Mouse (Mus musculus): ENCODE measurements at regions not wholly inside any gene's neighbourhood (a gene's known extent, or its start where the extent isn't known, plus 50 kb on each side); places are given as distances from the start of the nearest gene placed in this dataset.

DNA sequence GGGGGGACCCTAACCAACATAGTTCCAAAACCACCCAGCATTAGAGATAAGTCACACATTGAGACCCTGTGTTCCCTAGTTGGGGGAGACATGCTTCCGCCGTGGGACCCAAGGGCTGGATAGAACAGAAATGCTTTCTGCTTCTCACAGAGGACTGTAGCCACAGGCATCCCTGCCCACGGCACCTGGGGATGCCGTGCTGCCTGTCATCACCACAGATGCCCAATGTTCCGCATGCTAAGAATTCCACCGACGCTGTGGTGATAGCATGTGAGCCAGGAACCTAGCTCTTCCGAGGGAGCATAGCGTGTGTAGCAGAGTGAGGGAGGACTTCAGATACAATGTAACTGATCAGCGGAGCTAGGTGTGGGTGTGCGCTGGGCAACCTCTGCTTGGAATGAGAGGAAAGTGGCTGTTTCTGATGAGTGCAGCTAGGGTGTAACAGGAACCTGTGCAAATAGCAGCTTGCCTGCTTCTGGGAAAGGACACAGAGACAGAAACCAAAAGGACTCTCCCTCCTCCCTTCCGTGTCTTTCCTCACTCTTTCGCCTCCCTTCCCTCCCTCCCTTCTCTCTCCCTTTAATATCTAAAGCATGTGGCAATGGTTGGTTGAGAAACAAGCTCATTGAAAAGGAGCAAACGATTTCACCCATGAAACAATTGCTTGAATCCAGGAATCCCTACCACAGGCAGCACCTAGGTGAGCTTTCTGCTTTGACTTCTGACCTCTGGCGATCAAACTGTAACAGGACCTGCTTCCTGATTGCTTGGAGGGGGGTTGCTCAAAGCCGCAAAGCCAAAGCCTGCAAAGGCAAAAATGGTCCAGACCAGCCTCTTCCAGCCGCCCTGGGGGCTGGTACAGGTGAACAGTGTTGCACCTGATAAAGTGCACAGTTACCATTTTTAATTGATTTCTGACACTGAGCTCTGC, 102.3 kb downstream of the Gm26897 start:
- DNase-seq = no peak

GRCm38 (mm10) chr5:111836668-111837234, 103.0 kb downstream of the Gm26897 start:
- no peak for DNase-seq

- no peak for DNase-seq
These were observed 108.7 kb downstream of the Gm26897 start for GRCm38 (mm10) chr5:111842461-111842860.

DNA sequence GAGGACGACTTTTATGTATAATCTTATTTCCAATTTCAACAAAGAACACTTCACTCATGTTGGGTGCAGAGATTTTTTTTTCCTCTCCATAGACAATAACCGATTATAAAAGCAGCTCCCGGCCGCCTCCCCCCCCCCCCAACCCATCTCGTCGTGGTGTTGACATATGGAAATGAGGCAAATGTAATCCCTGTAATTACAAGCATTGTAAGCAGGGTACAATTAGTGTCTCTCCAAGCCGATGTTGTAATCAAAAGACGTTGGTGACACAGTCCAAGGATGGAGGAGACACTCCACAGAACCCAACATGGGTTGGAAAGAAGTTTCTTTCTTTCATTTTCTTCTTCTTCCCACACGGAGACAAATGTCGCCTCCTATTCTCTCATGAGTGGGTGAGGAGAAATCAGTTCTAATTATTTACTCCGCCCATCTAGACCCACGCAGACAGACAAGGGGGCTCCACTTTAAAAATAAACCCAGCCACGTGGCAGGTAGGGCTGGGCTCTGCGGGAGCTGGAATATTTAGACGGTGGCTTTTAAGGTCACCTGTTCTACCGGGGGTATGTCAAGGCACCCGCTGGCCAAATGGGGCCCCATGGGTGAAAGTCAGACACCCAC, 110.0 kb downstream of the Gm26897 start:
- no peak for DNase-seq

GRCm38 (mm10) chr5:111844528-111844927, 110.8 kb downstream of the Gm26897 start:
- DNase-seq = no peak

DNA sequence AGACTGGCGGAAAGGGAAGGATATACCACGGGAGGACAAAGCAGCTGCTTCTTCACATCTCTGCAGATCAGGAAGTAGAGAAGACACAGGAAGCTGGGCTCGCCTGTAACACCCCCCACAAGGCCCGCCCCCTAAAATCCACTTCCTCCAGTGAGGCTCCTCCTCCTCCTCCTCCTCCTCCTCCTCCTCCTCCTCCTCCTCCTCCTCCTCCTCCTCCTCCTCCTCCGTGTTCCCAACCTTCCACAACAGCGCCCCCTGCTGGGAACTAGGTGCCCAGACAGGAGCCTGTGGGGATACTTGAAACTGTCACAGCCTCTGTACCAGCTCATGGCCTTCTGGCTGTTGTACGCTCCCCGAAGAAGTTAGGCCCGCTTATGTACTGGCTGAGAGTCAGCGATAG, 115.2 kb downstream of the Gm26897 start:
- no peak for DNase-seq

GRCm38 (mm10) chr5:111852682-111853081, 119.0 kb downstream of the Gm26897 start:
- DNase-seq = no peak

DNA sequence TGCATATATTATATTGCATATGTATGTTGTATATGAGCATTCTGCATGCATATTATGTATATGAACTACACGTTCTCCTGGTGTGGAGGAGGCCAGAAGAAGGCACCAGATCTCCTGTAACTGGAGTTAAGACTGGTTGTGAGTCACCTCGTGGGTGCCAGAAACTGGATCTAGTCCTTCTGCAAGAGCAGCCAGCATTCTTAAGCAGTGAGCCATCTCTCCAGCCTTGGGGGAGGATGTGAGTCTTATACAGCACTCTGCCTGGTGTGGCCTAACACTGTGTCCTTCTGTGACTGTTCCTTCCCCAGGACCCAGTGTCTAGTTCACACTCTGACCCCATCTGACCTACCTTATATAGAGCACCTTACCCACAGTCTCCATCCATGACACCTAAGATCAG, 121.6 kb downstream of the Gm26897 start:
- no peak for DNase-seq

- no peak for DNase-seq
These were observed 123.5 kb downstream of the Gm26897 start for GRCm38 (mm10) chr5:111857200-111857599.

GRCm38 (mm10) chr5:111860436-111860835, 126.7 kb downstream of the Gm26897 start:
- no peak for DNase-seq

GRCm38 (mm10) chr5:111862331-111862730, 128.6 kb downstream of the Gm26897 start:
- no peak for DNase-seq

- DNase-seq = no peak
These were observed 130.2 kb downstream of the Gm26897 start for GRCm38 (mm10) chr5:111863922-111864321.

DNA sequence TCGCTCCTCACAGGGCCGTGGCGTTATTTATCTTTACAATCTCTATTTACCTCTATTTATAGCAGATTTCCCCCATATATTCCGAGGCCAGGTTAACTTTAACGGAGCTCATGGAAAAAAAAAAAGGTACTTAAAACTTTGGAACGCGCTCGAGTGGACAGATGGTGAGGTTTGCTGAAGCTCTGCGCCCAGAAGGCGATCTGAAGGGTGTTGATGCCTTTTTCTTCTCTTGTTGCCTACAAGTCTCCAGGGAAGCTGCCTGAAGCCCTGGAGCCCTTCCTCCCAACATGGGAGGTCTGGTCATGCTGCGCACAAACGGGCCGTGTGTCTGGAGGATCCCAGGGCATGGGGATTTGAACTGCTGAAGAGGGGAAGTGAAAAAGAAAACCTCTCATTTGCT, 130.9 kb downstream of the Gm26897 start:
- DNase-seq = no peak

DNA sequence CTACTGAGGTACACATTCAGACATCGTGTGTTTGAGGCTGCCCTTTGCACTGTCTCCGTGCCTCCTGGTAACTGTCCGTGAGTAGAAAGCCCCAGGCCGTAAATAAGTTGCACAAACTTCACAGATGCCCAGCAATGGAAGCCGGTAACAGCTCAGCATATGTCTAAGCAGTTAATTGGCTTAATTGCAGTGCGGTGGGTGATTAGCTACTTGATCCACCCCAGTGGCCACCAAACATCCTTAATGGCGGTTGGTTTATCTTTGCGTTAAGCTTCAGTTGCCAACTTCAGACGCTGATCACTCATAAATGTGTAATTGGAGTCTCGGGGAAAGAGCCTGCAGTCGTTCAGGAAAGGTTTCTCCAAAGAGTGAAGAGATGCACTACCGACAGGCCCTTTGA, 135.3 kb downstream of the Gm26897 start:
- no peak for DNase-seq

GRCm38 (mm10) chr5:111877165-111877793, 143.6 kb downstream of the Gm26897 start:
- no peak for DNase-seq

- no peak for DNase-seq
These were observed 145.3 kb downstream of the Gm26897 start for GRCm38 (mm10) chr5:111879044-111879443.

DNA sequence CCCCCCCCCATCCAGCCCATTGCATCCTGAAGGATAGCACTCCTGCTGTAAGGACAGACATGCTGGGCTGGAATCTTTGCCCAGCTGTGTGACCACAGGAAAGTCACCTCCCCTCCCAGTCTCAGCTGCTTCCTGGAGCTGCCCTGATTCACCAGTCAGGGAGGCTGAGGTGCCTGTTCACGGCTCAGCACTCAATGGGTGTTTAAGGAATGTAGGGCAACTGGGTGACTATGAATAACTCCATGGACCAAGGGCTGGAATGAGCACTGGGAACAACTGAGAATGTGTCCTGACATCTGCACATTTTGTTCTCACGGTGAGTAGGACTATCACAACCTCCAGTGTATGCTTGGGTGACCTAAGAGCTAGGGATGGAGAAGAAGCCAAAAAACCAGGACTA, 146.5 kb downstream of the Gm26897 start:
- no peak for DNase-seq

DNA sequence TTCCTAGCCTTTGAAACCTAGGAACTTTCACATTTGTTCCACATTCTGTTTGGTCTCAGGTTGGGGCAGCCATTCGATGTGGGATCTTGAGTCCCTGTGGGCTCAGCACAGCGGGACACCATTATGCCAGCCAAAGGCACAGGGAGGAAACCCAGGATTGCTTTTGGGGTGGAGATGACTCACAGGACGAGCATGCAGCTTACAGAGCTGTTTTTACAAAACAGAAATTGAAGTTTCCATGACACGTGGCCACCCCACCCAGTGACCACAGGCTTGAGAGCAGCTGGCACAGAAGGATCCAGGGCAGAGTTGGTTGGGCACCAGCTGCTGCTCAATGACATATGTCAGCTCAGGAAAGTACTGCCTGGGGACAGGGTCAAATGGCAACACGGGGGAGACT, 147.8 kb downstream of the Gm26897 start:
- DNase-seq = no peak

DNA sequence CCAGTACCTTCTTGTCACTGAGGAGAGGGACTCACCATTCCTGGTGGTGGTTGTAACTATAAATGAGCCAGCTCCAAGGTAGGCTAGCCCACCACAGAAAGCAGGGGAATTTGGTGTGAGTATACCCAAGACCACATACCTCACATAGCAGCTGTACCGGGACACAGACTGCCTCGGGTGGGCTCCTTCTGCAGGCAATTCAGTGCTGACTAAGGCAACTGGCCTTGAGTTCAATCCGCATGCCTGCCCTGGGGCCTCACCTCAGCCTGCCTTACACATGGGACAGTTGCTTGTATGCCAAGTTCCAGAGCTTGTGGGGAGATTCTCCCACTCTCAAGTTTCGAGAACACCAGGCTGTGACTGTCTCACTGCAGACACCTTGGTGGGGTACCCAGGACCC, 153.6 kb downstream of the Gm26897 start:
- DNase-seq = no peak

DNA sequence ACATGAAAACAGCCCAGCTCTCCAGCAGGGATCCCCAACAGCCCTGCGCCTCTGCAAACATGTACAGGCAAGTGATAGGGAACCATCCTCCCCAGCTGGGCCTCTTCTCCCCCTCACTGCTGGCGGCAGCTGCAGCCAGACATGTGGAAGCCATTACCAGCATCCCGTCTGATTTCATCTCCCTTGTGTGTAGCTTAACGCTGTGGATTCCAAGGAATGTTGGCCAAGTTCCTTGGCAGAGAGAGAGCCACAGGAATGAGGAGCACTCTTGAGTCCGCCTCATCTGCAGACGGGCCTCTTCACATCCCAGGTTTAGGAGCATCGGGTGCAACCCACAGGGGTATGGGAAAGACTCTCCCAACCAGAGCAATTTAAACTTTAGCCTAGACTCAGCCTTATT, 157.1 kb downstream of the Gm26897 start:
- no peak for DNase-seq

GRCm38 (mm10) chr5:111891261-111891693, 157.6 kb downstream of the Gm26897 start:
- DNase-seq = no peak

DNA sequence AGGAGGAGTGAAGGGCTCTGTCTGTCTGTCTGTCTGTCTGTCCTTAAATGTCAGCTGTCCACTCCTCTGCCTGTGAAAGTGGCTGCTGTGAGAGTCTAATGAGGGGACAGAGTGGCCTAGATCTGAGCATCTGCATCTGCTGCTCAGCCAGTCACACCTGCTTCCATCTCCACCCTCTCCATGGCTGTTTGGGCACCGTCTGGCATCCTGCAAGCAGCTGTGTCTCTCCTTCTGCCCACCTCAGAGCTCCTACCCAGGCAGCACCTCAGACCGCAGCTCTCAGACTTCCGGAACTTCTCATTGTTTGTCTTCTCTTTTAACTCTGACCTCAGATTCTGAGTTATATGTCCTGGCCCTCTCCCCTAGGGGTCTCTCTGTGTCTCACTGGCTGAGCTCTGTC, 159.2 kb downstream of the Gm26897 start:
- DNase-seq = no peak

DNA sequence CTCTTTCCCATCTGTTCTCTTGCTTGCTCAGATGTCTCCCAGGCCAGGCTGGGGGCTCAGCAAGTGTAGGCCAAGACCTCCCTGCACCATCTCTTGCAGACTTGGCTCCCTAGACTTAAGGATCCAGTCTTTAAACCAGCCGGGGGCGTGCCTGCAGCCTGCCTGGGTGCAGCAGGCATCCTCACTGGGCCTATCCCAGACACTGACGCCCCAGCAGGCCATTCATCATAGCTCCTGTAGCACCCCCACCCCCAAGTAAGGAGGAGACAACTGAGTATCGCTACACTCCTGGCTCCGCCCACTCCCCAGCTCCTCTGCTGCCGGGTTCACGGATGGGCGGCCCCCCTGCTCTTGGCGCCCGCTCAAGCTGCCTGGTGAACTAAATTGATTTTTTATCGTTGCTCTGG, 160.2 kb downstream of the Gm26897 start:
- peak; percentile 57 to 62 for DNase-seq
